Mouse (Mus musculus) C2C12 (cell line): ENCODE results near the gene Scpep1.

ENCODE experiments used
- CEBPB ChIP-seq: IDR thresholded peaks from one replicate; pipeline ENCODE4 v1.6.1; 2011; ENCODE audit warnings: low read depth, mild to moderate bottlenecking, control low read depth, moderate library complexity
- CTCF ChIP-seq: IDR thresholded peaks from one replicate; pipeline ENCODE4 v1.5.1; 2011; ENCODE audit not compliant: control insufficient read depth, insufficient read depth, insufficient read length
- FOSL1 ChIP-seq: IDR thresholded peaks from one replicate; pipeline ENCODE4 v1.8.0; 2011; ENCODE audit warnings: mild to moderate bottlenecking, low read length; ENCODE audit not compliant: poor library complexity, insufficient read depth, severe bottlenecking
- USF1 ChIP-seq: IDR thresholded peaks from one replicate; pipeline ENCODE4 v1.6.1; 2011; ENCODE audit warnings: low read depth, mild to moderate bottlenecking, control low read depth, moderate library complexity

GRCm38 (mm10) chr11:88905621-88906020 is 49.6 kb downstream of the Scpep1 start:
- TF ChIP-seq CTCF (no peak), CEBPB (no peak), USF1 (no peak), FOSL1 (no peak)
